Mouse (Mus musculus): ENCODE measurements around the gene Shkbp1.

- no peak for TF ChIP-seq CTCF (IDR thresholded peaks at IDR 0.05; ENCODE audit: low read depth)
- no peak for TF ChIP-seq EP300 (IDR thresholded peaks at IDR 0.05; ENCODE audit: low read depth)
Observed at GRCm38 (mm10) chr7:27384134-27384533, 28.3 kb upstream of the Shkbp1 start.
